Mouse (Mus musculus): Measurements from ENCODE around the gene Gpr156.

DNA sequence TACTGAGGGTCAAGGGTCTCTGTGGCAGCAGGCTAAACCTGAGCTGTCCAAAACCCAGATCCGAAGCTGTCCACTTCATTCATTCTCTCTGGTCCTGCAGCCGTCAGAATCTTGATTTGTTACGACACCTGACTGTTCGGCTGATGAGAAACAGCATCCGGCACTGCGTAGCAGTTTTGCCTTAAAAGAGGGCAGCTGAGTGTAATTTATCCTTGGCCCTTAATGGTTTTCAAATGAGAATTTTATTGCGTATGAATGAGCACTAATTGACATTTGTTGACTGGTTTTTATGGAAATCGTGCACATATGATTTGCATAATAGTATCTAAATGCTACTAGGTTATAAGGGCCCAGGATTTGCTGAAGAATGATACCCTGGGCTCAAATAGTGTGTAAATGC lies 21.0 kb downstream of the Gpr156 start:
- TF ChIP-seq GATA1 (IDR thresholded peaks at IDR 0.05; ENCODE audit: borderline replicate concordance, low read length) (no peak), CTCF (IDR thresholded peaks at IDR 0.05; ENCODE audit: low read depth, low read length) (no peak), TAL1 (conservative IDR thresholded peaks at IDR 0.05; ENCODE audit: low read depth, low read length) (no peak), POLR2AphosphoS5 (IDR thresholded peaks at IDR 0.05; ENCODE audit: insufficient replicate concordance, low read depth, low read length) (no peak), GATA2 (IDR thresholded peaks at IDR 0.05; ENCODE audit: borderline replicate concordance, low read depth, low read length) (no peak)
